Mouse (Mus musculus): ENCODE measurements around the gene Lrrfip1. TPM values are rescaled to one million over a fixed set of nuclear protein-coding genes. Genes with fewer than 3 reads are reported as not detected.

Lrrfip1 gene
- 9.6 and 9.9 TPM in 2 replicates for polyA plus RNA-seq (2012; rRNA removed)

DNA sequence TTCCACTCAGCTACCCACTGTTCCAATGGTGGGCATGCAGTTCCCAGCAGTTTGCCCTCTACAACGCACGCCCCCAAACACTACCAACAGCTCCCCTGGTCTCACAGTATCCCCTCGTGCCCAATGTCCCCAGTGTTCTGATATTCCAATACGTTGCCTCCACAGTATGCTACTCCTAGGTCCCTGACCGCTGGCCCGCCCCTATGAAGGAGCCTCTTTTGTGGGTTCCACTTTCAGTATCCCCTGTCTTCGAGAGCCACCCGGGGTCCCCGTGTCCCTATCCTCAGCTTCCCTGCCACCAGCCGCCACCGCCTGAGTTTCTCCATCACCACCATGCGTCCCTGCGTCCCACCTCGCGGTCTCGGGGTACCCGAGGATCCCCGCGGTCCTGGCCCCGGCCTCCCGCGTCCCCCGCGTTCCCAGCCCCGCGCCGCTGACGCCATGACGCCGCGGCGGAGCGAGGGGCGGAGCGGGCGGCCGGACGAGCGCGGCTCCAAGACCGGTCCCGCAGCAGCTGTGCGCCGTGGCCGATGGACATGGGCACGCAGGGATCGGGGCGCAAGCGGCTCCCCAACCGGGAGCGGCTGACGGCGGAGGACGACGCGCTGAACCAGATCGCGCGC, at the start of gene Lrrfip1:
Lrrfip1 (plus strand) TSS at position 470 of the 623 bp plus-strand sequence.
- no peak for DNase-seq (ENCODE audit: low read depth)

- no peak for DNase-seq (ENCODE audit: low read depth)
These were observed 49.2 kb upstream of the Lrrfip1 start for GRCm38 (mm10) chr1:90949309-90949708.

GRCm38 (mm10) chr1:90951670-90952069, 46.9 kb upstream of the Lrrfip1 start:
- DNase-seq (ENCODE audit: low read depth) = no peak

GRCm38 (mm10) chr1:90952808-90953207, 45.7 kb upstream of the Lrrfip1 start, which contains the start of gene Prlh:
Gene Prlh, plus strand, starts transcription at chr1:90953108.
- no peak for DNase-seq (ENCODE audit: low read depth)

- no peak for DNase-seq (ENCODE audit: low read depth)
These were observed 44.8 kb upstream of the Lrrfip1 start for GRCm38 (mm10) chr1:90953688-90954087.

GRCm38 (mm10) chr1:90956245-90957096, 42.1 kb upstream of the Lrrfip1 start:
- DNase-seq (ENCODE audit: low read depth) = no peak

- no peak for DNase-seq (ENCODE audit: low read depth)
These were observed 36.0 kb upstream of the Lrrfip1 start for GRCm38 (mm10) chr1:90962526-90962925.

GRCm38 (mm10) chr1:90962994-90963393, 35.5 kb upstream of the Lrrfip1 start:
- no peak for DNase-seq (ENCODE audit: low read depth)

GRCm38 (mm10) chr1:90967583-90967982, 31.0 kb upstream of the Lrrfip1 start:
- no peak for DNase-seq (ENCODE audit: low read depth)

- DNase-seq (ENCODE audit: low read depth) = no peak
These were observed 29.9 kb upstream of the Lrrfip1 start for GRCm38 (mm10) chr1:90968649-90969048.

GRCm38 (mm10) chr1:90969347-90969784, 29.2 kb upstream of the Lrrfip1 start, which contains the start of gene Rab17:
Gene Rab17, minus strand, starts transcription at chr1:90969661.
- no peak for DNase-seq (ENCODE audit: low read depth)

- DNase-seq (ENCODE audit: low read depth) = no peak
These were observed 28.6 kb upstream of the Lrrfip1 start for GRCm38 (mm10) chr1:90969881-90970390.

GRCm38 (mm10) chr1:90972911-90973573, 25.5 kb upstream of the Lrrfip1 start:
- no peak for DNase-seq (ENCODE audit: low read depth)

GRCm38 (mm10) chr1:90973574-90973911, 25.0 kb upstream of the Lrrfip1 start:
- DNase-seq (ENCODE audit: low read depth) = no peak

DNA sequence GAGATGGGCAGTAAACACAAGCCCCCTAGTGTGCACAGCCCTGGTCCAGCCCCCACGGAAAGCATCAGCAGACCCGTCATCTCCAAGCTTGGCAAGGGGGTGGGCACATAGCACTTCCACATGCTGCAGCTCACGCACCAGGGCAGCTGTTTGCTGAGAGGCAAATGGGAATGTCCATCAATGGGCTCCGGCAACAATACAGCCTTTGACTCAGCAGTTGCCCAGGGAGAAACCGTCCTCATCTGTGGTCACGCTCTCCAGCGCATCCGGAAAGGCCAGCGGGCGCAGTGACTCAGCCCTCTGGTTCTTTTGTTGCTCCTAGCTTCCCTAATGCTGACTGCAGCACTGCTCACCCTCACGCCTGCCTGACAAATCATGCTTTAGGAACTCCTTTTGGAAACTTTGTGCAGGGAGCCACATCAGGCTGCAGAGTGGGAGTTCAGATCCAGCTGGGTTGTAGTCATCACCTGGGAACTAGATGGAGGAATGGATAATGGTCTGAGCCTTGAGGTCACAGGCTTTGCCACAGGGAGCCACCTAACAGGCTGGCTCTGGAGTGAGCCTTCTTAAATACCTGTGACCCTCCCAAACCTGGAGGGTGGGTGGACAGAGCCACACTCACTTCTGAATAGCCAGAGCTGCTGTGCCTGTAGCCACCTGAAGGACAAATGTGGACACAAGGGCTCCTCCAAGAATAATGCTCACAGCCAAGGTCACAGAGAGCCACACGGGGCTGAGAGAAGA, 23.5 kb upstream of the Lrrfip1 start:
- DNase-seq (ENCODE audit: low read depth) = no peak

- DNase-seq (ENCODE audit: low read depth) = no peak
These were observed 22.6 kb upstream of the Lrrfip1 start for GRCm38 (mm10) chr1:90975960-90976359.

DNA sequence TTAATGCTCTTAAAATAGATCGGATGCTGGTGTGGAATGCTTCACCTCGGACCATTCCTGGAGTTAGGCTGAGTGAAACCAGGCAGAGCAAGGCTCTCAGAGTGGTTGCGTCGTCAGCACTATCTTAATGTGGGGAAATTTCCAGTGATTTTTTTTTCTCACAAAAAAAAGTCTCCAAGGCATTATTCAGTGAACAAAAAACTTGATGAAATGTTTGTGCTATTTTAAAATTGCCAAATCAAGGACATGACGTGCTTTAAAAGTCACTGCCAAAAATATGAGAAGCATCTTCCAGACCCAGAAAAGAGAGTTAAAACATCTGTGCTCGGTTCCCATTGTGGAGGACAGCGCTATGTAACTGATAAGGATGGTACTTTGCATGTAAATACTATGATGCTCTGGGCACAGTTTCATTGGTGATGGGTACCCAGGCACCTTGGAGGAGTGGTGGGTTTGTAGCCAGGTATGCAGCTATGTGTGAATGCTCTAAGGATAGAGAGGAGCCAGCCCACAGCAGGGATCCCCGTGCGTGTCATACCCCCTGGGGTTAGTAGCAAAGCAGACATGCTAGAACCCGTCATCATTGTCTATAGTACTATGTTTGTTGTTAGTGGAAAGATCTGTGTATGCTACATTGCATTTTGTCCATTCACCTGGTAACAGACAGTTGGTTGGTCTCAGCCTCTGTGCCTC, 17.8 kb upstream of the Lrrfip1 start:
- no peak for DNase-seq (ENCODE audit: low read depth)

GRCm38 (mm10) chr1:90981346-90981745, 17.2 kb upstream of the Lrrfip1 start:
- no peak for DNase-seq (ENCODE audit: low read depth)

- DNase-seq (ENCODE audit: low read depth) = no peak
These were observed 2.6 kb upstream of the Lrrfip1 start for GRCm38 (mm10) chr1:90995916-90996315.

DNA sequence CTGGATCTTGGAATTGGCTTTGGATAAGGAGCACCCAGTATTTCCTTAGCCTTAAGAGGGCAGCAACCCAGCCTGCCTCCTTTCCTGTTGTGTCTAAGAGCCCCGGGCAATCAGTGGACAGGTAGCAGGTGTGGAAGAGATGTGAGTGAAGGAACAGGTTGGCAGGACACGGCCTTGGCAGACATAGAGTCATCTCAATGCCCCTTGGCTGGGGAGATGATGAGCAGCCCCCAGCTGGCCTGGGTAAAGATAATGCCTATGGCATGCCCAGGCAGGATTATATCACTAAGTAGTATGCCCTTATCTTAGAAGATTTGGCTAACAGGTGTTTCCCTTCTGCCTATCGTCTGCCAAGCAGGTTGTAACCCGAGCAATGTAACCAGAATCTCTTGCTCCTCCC, 1.4 kb upstream of the Lrrfip1 start:
- DNase-seq (ENCODE audit: low read depth) = no peak

- no peak for DNase-seq (ENCODE audit: low read depth)
These were observed 896 bp upstream of the Lrrfip1 start for GRCm38 (mm10) chr1:90997641-90998040.
